Mouse (Mus musculus) adrenal gland, postnatal 4 days (tissue): ENCODE measurements around the gene Trmt1. TPM values are rescaled to one million over a fixed set of nuclear protein-coding genes. Genes with fewer than 3 reads are reported as not detected.

Experiments
- DNase-seq, 2 experiments: peaks; one replicate each; pipeline ENCODE4 v3.0.0; 2021 to 2022; ENCODE audit warnings: low spot score in 2 of 2, mixed read lengths in 2 of 2
- total RNA-seq, 2 experiments: library from RNA; stranded (reverse); gene quantifications; 2 replicates each; pipeline ENCODE4 v1.2.3; 2021

The Trmt1 gene
- total RNA-seq, 2 experiments from 2014 or later, result 122 to 124 TPM

GRCm38 (mm10) chr8:84730541-84731370 is 44.6 kb downstream of the Trmt1 start:
- no peak for DNase-seq

DNA sequence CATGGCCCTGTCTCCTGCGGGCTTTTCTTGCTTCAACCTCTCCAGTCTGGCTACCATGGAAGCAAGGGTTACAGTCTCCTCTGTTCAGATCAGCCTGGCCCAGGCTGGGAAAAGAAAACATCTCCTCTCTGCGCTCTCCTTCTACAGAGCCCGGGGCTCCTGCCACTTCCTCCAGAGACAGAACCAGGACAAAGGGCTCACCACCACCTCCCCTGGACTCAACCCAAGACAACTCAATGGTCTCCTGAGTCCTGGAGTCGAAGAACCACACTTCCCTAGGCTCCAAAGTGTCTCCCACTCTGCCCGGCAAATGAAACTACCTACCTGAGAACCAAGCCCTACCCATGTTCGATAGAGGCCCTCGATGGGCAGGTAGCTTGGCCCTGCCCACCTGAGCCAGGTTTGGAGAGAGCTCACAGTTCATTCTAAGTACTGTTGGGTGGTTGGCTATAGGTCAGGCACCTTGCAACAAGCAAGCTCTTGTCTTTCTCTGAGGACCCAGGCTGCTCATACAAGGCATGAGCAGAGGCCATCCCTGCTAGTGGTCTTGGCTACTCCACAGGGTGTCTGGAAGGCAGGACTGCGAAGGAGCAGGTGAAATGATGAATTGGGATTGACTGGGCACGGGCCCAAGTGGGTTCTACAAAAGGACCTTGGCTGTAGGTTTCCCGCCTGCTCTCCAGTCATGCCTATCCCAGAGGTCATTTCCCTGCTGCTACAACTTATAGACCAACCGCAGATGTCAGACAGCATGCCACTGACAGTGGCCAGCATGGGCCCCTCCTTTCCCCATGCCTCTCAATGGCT is 45.5 kb downstream of the Trmt1 start:
- no peak for DNase-seq

GRCm38 (mm10) chr8:84732545-84732944 is 46.4 kb downstream of the Trmt1 start:
- DNase-seq, result no peak

GRCm38 (mm10) chr8:84732996-84733395 is 46.9 kb downstream of the Trmt1 start:
- DNase-seq, result no peak

- DNase-seq, result no peak
These were observed 47.9 kb downstream of the Trmt1 start for GRCm38 (mm10) chr8:84733959-84734358.

GRCm38 (mm10) chr8:84734680-84735079 is 48.6 kb downstream of the Trmt1 start:
- DNase-seq, result no peak

GRCm38 (mm10) chr8:84735597-84735996 is 49.5 kb downstream of the Trmt1 start:
- no peak for DNase-seq

DNA sequence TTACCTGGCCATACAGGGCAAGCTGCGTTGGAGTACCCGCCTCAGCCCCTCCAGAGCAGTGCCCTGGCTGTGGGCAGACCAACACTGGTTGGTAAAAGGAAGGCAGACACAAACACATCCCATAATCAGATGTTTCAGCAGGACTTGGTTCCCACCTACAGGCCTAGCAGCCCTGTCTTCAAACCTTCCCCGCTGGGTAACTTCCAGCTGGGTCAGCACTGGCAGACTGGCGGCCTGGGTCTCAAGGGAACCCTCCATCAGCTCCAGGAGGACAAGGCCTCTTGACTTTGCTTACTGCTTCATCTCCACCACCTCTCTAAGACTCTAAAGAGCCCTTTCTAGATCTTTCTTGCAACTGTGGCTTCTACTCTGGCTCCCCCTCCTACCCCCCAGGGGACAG is 50.4 kb downstream of the Trmt1 start:
- no peak for DNase-seq

DNA sequence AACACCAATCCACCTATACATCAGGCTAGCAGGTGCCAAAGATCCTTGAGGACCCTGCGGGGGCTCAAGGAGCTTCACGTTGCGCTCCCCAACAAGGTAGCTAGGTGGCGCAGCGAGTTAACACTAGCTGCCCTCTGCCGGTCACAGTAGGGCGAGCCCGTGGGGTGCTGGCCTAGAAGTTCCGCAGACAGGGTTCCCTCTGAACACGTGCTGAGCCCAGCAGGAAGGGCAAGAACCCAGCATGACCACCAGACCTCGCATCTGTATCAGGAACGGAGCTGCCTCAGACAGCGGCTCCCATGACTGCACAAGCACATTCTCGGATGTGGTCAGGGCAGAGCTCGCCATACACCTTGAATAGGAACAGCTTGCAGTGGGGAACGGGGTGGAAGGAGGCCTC is 51.5 kb downstream of the Trmt1 start:
- peak; percentile 38 to 59 for DNase-seq

- DNase-seq, result no peak
These were observed 52.2 kb downstream of the Trmt1 start for GRCm38 (mm10) chr8:84738266-84738665.

DNA sequence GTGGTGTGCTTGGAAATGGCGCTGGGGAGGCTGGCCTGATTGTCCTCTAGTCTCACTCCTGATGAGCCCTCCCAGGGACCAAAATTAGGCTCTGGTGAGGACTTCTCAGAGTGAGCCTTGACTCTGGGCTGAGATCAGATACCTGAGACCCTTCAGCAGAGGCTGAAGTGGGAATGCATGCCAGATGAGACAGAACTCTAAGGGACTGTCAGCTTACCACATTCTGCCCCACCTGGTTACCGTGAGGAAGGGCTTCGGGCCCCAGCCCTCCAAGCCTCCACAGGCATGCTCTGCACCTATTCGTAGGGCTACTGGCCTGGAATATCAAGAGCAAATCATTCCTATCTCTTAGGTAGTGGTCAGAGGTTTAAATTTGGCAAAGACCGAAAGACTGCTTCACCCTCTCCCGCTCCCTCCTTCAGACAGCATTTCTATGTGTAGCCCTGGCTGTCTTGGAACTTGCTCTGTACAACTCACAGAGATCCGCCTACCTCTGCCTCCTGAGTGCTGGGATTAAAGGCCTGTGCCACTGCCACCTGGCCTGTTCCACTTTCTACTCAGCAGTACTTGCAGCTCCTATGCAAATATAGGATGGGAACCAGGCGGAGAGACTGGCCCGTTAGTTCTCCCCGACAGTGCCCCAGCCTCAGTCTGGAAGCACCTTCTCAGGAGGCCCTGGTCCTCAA is 52.8 kb downstream of the Trmt1 start:
- DNase-seq, result no peak

DNA sequence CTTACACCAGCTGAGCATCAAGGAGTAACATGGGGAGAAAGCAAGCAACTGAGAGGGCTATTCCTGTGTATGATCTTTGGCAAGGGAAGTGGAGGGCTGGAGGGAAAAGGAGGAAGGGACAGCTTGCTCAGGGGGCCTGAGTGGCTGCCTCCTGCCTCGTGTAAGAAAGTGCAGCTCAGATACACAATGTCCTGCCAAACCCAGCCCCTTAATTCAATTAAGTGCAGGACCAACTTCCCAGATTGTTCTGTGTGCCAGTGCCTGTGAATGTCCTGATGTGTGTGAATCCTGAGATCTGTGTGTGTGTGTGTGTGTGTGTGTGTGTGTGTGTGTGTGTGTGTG is 53.3 kb downstream of the Trmt1 start:
- no peak for DNase-seq

DNA sequence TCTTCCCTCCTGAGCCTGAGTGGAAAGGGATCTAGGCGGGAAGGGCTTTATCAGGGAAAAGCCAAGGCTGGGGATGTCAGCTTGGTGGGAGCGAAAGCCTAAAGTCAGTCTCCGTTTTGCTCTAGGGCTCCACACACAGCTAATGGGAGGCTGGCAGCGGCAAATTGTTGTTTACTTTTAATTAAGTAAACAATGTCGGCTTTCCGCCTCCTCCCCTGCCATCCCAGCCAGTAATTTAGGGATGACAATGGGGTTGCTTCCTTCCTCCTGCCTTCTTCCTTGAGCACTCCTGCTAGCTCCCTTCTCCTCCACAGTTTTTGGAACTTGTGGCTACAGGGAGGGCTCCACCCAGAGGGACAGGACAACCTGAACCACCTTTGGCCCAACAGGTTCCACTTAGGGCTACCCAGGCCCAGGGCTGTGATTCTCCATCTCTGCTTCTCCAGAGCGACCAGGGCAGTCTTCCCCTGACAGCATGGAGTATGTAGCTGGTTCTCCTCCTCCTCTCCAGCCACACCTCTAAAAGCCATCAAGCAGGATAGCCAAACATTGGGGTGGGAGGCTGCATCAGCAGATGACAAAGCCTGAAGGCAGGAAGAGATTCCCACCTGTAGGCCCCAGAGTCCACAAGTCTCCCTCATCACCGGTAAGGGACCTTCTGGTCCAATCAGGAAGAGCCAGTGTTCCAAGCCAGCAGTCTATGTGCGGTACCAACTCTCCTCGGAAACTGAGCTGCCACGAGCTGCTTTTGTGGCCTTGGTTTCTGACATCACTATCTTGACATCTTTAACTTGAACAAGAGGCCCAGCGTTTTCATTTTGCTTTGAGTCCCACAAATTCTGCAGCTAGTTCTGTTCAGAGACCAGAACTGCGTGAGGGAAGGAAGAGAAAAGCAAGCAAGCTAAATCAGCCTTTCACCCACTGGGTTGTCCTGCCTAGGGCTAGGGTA is 55.1 kb downstream of the Trmt1 start:
- no peak for DNase-seq

DNA sequence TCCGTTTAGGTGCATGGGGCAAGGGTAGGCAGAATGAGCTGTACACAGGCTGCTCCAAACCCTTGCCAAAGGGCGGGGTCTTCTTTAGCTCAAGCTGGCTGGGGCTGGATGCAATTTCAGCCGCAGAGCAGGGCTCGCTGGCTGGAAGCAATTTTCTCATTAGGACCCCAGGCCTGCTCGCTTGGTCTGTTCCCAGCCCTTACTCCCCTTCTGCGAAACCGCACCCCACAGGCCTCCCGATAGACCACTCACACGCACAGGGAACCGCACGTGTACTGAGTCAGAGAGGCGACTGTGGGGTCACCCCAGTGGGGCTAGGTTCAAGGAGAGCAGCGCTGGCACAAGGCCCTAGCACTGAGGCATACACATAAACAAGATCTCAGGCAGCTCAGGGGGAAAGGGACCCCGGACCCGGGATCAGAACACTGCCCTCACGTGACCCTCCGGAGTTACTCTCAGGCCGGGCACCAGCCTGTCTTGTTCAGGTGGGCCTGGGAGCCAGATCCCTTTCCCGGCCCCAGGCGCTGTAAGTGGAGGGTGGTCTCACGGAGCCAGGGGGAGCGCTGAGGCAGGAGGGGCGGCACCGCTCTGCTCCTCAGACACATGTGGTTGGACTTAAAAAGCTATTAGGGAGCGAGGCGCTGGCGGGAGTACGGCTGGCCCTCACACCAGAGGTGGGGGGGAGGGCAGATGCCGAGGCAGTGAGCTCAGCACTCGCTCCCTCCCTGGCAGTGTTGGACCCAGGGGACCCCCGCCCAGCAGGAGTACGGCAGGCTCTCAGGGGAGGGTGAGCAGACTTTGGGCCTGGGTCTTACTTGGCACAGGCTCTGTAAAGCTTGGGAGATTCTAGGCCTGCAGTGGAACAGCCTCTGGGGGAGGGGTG is 56.3 kb downstream of the Trmt1 start:
- no peak for DNase-seq

GRCm38 (mm10) chr8:84743054-84743415 is 56.9 kb downstream of the Trmt1 start:
- DNase-seq, result no peak

DNA sequence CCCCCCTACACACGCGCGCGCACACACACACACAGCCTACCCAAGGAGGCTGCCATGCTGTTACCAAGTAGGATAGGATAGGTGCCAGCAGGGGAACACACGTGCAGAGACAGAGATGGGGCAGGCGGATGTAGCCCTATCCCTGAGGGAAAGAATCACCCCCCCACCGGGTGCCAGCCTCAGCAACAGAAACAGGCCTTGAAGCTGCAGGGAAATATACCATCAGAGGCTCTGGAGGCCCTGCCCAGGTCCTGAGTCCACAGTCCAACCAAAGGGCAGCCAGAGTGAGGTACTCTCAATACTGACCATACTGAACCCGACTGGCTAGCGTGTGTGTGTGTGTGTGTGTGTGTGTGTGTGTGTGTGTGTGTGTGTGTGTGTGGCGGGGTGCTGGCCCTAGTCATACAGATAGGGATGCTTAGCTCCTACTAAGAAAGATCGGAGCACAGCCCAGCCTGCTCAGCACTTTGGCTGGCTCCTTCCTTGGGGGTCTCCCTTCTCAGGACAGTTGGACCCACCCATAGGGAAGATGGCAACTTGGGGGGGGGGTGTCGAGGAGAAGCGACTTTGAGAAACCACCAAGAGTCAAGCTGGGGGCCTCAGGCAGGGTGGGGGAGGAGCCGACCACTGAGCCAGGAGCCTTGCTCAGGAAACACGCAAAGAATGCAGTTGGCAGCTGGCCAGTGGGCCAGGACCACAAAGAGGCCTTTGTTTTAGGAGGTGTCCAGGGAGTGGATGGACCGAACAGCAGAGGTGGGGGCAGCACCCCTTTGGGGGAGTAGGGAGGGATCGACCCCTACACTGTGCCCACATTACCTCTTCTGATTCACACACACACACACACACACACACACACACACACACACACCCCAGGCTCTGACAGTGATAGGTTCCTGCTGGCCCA is 57.7 kb downstream of the Trmt1 start:
- DNase-seq, result no peak

- no peak for DNase-seq
These were observed 59.2 kb downstream of the Trmt1 start for GRCm38 (mm10) chr8:84745032-84745925.
